Mouse (Mus musculus): Measurements from ENCODE around the gene Prg2. TPM values are rescaled to one million over a fixed set of nuclear protein-coding genes. Genes with fewer than 3 reads are reported as not detected.

Gene Prg2
- total and polyA plus RNA-seq, 2 experiments from 2014 or later, result not detected

DNA sequence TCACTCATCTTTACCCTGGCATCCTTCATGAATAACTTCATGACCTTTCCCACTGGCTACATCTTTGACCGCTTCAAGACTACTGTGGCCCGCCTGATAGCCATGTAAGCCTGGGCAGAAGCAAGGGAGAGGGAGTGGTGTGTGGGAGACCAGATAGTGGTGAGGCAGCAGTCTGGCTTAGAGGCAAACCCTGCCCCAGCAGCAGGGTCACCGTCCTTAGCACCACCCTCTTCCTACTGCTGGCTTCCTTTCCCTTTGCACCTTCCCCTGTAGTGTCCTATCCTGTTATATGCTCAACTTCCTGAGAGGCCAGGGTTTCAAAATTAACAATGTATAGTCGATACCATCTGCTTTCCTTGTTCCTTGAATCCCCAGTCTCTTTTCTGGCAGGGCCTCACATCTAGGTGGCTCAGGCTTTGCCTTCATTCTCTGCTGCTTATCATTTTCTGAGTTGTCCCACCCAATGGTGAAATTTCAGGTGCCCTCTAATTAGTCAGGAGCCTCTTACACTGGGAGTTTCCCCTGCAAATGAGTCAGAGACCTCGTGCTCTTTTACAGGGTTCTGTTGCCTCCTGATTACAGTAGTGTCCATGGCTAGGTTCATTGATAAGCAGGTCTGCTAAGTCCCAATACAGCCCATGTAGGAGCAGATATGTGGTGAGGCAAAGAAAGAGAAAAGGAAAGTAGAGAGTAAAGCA is 41.9 kb upstream of the Prg2 start:
- H3K4me1 ChIP-seq (ENCODE audit: insufficient read depth), result no peaks in the 10 kb centered on the region
- TF ChIP-seq CTCF (IDR thresholded peaks at IDR 0.05; ENCODE audit: low read depth), result no peak
- no peak overlapping the region for H3K9ac ChIP-seq
- H3K27ac ChIP-seq (ENCODE audit: low read depth, low read length), result no peak overlapping the region
- WGBS, result 86% methylated on average over 5 of the region's 5 CpGs
- ATAC-seq (no peak), DNase-seq (no peak)
- H3K4me3 ChIP-seq (ENCODE audit: low read depth, low read length), result no peak overlapping the region
- H3K27me3 ChIP-seq (ENCODE audit: insufficient read depth, low read length), result no peaks in the 10 kb centered on the region; the same call in 1 of the 2 replicates
- H3K36me3 ChIP-seq (ENCODE audit: insufficient read depth), result no peaks in the 10 kb centered on the region
- H3K9me3 ChIP-seq (ENCODE audit: low read length), result no peaks in the 10 kb centered on the region
- no peak overlapping the region for H3K4me2 ChIP-seq (ENCODE audit: low read depth)

GRCm38 (mm10) chr2:84939306-84939705 is 41.0 kb upstream of the Prg2 start:
- H3K36me3 ChIP-seq (ENCODE audit: insufficient read depth), result no peaks in the 10 kb centered on the region
- H3K4me1 ChIP-seq (ENCODE audit: insufficient read depth), result no peaks in the 10 kb centered on the region
- TF ChIP-seq CTCF (IDR thresholded peaks at IDR 0.05; ENCODE audit: low read depth), result no peak
- no peak overlapping the region for H3K27ac ChIP-seq (ENCODE audit: low read depth, low read length)
- no peak for ATAC-seq
- no peak overlapping the region for H3K4me3 ChIP-seq (ENCODE audit: low read depth, low read length)
- H3K4me2 ChIP-seq (ENCODE audit: low read depth), result no peak overlapping the region
- no peaks in the 10 kb centered on the region for H3K9me3 ChIP-seq (ENCODE audit: low read length)
- WGBS, result 90% methylated on average over 3 of the region's 3 CpGs
- no peak overlapping the region for H3K9ac ChIP-seq
- H3K27me3 ChIP-seq (ENCODE audit: insufficient read depth, low read length), result no peaks in the 10 kb centered on the region; the same call in 1 of the 2 replicates
- no peak for DNase-seq

GRCm38 (mm10) chr2:84939711-84940110 is 40.5 kb upstream of the Prg2 start:
- no peak overlapping the region for H3K4me2 ChIP-seq (ENCODE audit: low read depth)
- H3K9ac ChIP-seq, result no peak overlapping the region
- H3K27ac ChIP-seq (ENCODE audit: low read depth, low read length), result no peak overlapping the region
- no peaks in the 10 kb centered on the region for H3K4me1 ChIP-seq (ENCODE audit: insufficient read depth)
- H3K9me3 ChIP-seq (ENCODE audit: low read length), result no peaks in the 10 kb centered on the region
- TF ChIP-seq CTCF (IDR thresholded peaks at IDR 0.05; ENCODE audit: low read depth), result no peak
- H3K27me3 ChIP-seq (ENCODE audit: insufficient read depth, low read length), result no peaks in the 10 kb centered on the region; the same call in 1 of the 2 replicates
- no peaks in the 10 kb centered on the region for H3K36me3 ChIP-seq (ENCODE audit: insufficient read depth)
- no peak for ATAC-seq
- DNase-seq, result no peak
- no peak overlapping the region for H3K4me3 ChIP-seq (ENCODE audit: low read depth, low read length)
- WGBS, result 97% methylated on average over 6 of the region's 6 CpGs

DNA sequence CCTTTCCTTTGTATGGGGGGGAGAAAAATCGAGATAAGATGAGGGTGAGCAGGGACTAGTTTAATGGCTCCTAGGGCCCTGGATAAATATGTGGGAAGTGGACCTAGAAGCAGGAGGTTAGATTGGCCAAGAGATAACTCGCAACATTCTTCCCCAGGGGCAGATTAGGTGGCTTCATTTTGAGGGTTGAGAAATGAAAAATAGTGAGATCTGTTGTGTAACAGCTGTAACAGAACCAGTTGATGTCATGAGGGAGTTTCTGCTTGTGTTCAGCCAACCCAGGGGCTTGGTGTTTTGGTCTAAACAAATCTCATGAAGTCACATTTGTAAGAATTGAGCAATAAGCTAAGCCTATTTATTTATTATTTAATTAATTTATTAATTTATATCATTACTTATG is 38.9 kb upstream of the Prg2 start:
- no peak for ATAC-seq
- no peak for TF ChIP-seq CTCF (IDR thresholded peaks at IDR 0.05; ENCODE audit: low read depth)
- whole genome bisulfite sequencing, result 89% methylated on average over 2 of the region's 2 CpGs

GRCm38 (mm10) chr2:84941795-84942194 is 38.5 kb upstream of the Prg2 start:
- no peak for ATAC-seq
- Histone ChIP-seq H3K27ac (ENCODE audit: low read depth, low read length) (no peak overlapping the region), H3K36me3 (ENCODE audit: insufficient read depth) (no peaks in the 10 kb centered on the region), H3K9ac (no peak overlapping the region), H3K27me3 (ENCODE audit: insufficient read depth, low read length) (no peaks in the 10 kb centered on the region; the same call in 1 of the 2 replicates), H3K4me1 (ENCODE audit: insufficient read depth) (no peaks in the 10 kb centered on the region), H3K4me2 (ENCODE audit: low read depth) (no peak overlapping the region), H3K9me3 (ENCODE audit: low read length) (no peaks in the 10 kb centered on the region), H3K4me3 (ENCODE audit: low read depth, low read length) (no peak overlapping the region)
- DNase-seq, result no peak
- TF ChIP-seq CTCF (IDR thresholded peaks at IDR 0.05; ENCODE audit: low read depth), result no peak
- WGBS, result 85% methylated on average over 4 of the region's 4 CpGs

More for the DNA sequence above, 38.9 kb upstream of the Prg2 start:
- Histone ChIP-seq H3K9me3 (ENCODE audit: low read length) (no peaks in the 10 kb centered on the region), H3K36me3 (ENCODE audit: insufficient read depth) (no peaks in the 10 kb centered on the region), H3K4me2 (ENCODE audit: low read depth) (no peak overlapping the region), H3K9ac (no peak overlapping the region), H3K4me3 (ENCODE audit: low read depth, low read length) (no peak overlapping the region), H3K4me1 (ENCODE audit: insufficient read depth) (no peaks in the 10 kb centered on the region), H3K27ac (ENCODE audit: low read depth, low read length) (no peak overlapping the region), H3K27me3 (ENCODE audit: insufficient read depth, low read length) (no peaks in the 10 kb centered on the region; the same call in 1 of the 2 replicates)
- DNase-seq, result no peak

DNA sequence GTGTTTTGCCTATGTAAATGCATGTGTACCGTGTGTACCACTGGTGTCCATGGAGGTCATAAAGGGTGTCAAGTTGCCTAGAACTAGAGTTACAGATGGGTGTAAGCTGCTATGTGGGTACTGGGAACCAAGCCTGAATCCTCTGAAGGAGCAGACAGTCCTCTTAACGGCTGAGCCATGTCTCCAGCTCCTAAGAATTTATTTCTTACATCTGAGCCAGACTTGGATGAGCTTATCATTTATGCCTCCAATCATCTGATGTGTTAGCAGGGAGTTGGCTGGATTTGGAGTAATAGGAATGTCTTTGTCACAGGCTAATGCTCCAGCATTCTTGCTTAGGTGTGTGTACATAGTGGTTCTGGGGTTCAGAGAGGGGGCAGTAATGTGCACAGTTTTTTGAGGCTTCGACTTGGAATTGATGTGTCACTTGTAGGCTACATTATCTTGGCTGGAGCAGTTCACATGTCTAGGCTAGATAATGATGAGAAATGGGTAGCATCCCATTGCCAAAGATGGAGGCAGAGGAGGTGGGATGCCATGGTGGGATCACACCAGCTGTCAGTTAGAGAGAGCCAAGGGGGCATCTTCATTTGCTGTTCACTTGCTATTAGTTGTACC is 33.0 kb upstream of the Prg2 start:
- H3K4me3 ChIP-seq (ENCODE audit: low read depth, low read length), result no peak overlapping the region
- no peak overlapping the region for H3K9ac ChIP-seq
- H3K4me2 ChIP-seq (ENCODE audit: low read depth), result no peak overlapping the region
- 75% methylated on average over 3 of the region's 3 CpGs for WGBS
- H3K4me1 ChIP-seq (ENCODE audit: insufficient read depth), result no peaks in the 10 kb centered on the region
- no peaks in the 10 kb centered on the region for H3K27me3 ChIP-seq (ENCODE audit: insufficient read depth, low read length)
- no peaks in the 10 kb centered on the region for H3K9me3 ChIP-seq (ENCODE audit: low read length)
- no peak overlapping the region for H3K27ac ChIP-seq (ENCODE audit: low read depth, low read length)
- no peaks in the 10 kb centered on the region for H3K36me3 ChIP-seq (ENCODE audit: insufficient read depth)
- DNase-seq (peak; percentile 47), ATAC-seq (peak; percentile 64)
- no peak for TF ChIP-seq CTCF (IDR thresholded peaks at IDR 0.05; ENCODE audit: low read depth)

DNA sequence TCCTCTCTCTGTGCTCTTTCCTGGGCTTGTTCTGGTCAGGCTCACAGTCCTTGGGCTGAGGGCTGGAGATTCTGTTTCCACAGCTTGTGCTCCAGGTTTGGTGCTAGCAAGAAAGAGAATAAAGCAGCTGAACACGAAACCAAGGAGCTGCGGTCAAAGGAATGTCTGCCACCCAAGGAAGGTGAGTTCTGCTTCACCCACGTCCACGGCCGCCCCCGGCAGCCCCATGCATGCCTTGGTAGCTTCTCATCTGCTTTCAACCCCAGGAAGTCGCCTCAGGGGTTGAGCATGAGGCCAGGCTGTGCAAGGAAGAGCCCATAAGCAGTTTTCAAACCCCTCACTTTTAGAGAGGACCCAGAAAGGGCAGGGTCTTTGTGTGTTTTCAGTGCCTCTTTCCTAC is 32.0 kb upstream of the Prg2 start:
- H3K4me2 ChIP-seq (ENCODE audit: low read depth), result no peak overlapping the region
- no peak overlapping the region for H3K4me3 ChIP-seq (ENCODE audit: low read depth, low read length)
- H3K36me3 ChIP-seq (ENCODE audit: insufficient read depth), result no peaks in the 10 kb centered on the region
- WGBS, result 90% methylated on average over 7 of the region's 7 CpGs
- H3K27ac ChIP-seq (ENCODE audit: low read depth, low read length), result peak overlapping the region; percentile 37
- H3K9ac ChIP-seq, result no peak overlapping the region
- no peaks in the 10 kb centered on the region for H3K27me3 ChIP-seq (ENCODE audit: insufficient read depth, low read length)
- no peak for TF ChIP-seq CTCF (IDR thresholded peaks at IDR 0.05; ENCODE audit: low read depth)
- no peaks in the 10 kb centered on the region for H3K9me3 ChIP-seq (ENCODE audit: low read length)
- ATAC-seq, result no peak
- H3K4me1 ChIP-seq (ENCODE audit: insufficient read depth), result no peaks in the 10 kb centered on the region
- DNase-seq, result no peak

Measured in forebrain, postnatal 0 days (tissue).